ENCODE assay signal across 32 mouse cellular contexts in genomic region chr11:102134516-102134915, GRCm38 (mm10). TPM values are rescaled to one million over a fixed set of nuclear protein-coding genes. Genes with fewer than 3 reads are reported as not detected.
DNase-seq lines count a peak whose midpoint lies in the region; ATAC-seq and TF ChIP-seq lines count a peak whose summit lies in the region.
"Had no signal": no experiment of that assay in that cellular context is flagged by ENCODE, and none has a peak within 500 bp of the region (broad histone marks: within the 10 kb centered on the region; RNA-seq: fewer than 3 reads in every experiment).

No protein-coding gene starts in this region.

- peak overlapping the region; percentile 46; the same call in 1 of the 2 replicates for H3K9ac ChIP-seq in embryonic facial prominence, embryonic 13.5 days
- no peak overlapping the region for H3K9ac ChIP-seq in intestine, postnatal 0 days (ENCODE audit: low read depth, low read length)
- H3K9ac ChIP-seq in intestine, embryonic 15.5 days, result no peak overlapping the region
- H3K9ac ChIP-seq: heart, embryonic 15.5 days; liver, postnatal 0 days had no signal

- DNase-seq in embryonic facial prominence, embryonic 10.5 days (ENCODE audit: low spot score), result no peak
- DNase-seq in left cerebral cortex, postnatal 4 days, result peak; percentile 54
- no peak for DNase-seq in left cerebral cortex, adult 2 months (ENCODE audit: extremely low spot score in 1 of 2, low spot score in 2 of 2)
- DNase-seq in retina, postnatal 1 day, result peak; percentile 70
- DNase-seq in retina, embryonic 14.5 days (ENCODE audit: low spot score), result no peak
- DNase-seq: adrenal gland, adult 8-10 months; cerebellum, adult 18-20 months; cerebellum, postnatal 36 days; embryo, embryonic 11 days; heart, postnatal 36 days; kidney, adult 2 months; layer of hippocampus, adult 9-11 months; liver, postnatal 0 days; lung, postnatal 10 days; right cerebral cortex, postnatal 14 days had no signal

- H3K36me3 ChIP-seq in embryonic facial prominence, embryonic 13.5 days, result no peaks in the 10 kb centered on the region
- H3K36me3 ChIP-seq in embryonic facial prominence, embryonic 10.5 days (replicated peaks), result no peaks in the 10 kb centered on the region
- no peaks in the 10 kb centered on the region; the same call in 1 of the 2 replicates for H3K36me3 ChIP-seq in intestine, postnatal 0 days (ENCODE audit: control insufficient read depth, insufficient read depth)
- H3K36me3 ChIP-seq in intestine, embryonic 15.5 days, result no peaks in the 10 kb centered on the region
- H3K36me3 ChIP-seq: heart, embryonic 15.5 days had no signal

- H3K27ac ChIP-seq in embryonic facial prominence, embryonic 13.5 days, result no peak overlapping the region
- H3K27ac ChIP-seq in embryonic facial prominence, embryonic 10.5 days (replicated peaks), result no peak overlapping the region
- no peak overlapping the region for H3K27ac ChIP-seq in left cerebral cortex, adult 2 months
- no peak overlapping the region for H3K27ac ChIP-seq in intestine, postnatal 0 days (ENCODE audit: low read depth, low read length)
- H3K27ac ChIP-seq in intestine, embryonic 15.5 days, result no peak overlapping the region
- H3K27ac ChIP-seq: heart, embryonic 15.5 days; kidney, postnatal 0 days had no signal

- peaks cover 8% of the 10 kb centered on the region for H3K4me1 ChIP-seq in embryonic facial prominence, embryonic 13.5 days
- peaks cover 23% of the 10 kb centered on the region for H3K4me1 ChIP-seq in embryonic facial prominence, embryonic 10.5 days
- peaks cover 3% of the 10 kb centered on the region; the same call in 1 of the 2 replicates for H3K4me1 ChIP-seq in intestine, postnatal 0 days (replicated peaks; ENCODE audit: control insufficient read depth, insufficient read depth, low read length)
- H3K4me1 ChIP-seq in intestine, embryonic 15.5 days (replicated peaks), result peaks cover 7% of the 10 kb centered on the region; the same call in 1 of the 2 replicates

- no peak overlapping the region for H3K4me2 ChIP-seq in embryonic facial prominence, embryonic 13.5 days
- H3K4me2 ChIP-seq in intestine, postnatal 0 days (replicated peaks; ENCODE audit: low read depth), result no peak overlapping the region
- no peak overlapping the region for H3K4me2 ChIP-seq in intestine, embryonic 15.5 days (replicated peaks)
- H3K4me2 ChIP-seq: heart, embryonic 15.5 days; liver, embryonic 11.5 days had no signal

- no peak for ATAC-seq in embryonic facial prominence, embryonic 13.5 days (ENCODE audit: insufficient number of reproducible peaks, insufficient read depth, low FRiP score, low TSS enrichment, low read depth)
- ATAC-seq in intestine, postnatal 0 days, result no peak
- no peak for ATAC-seq in intestine, embryonic 15.5 days
- ATAC-seq: activated CD4-positive, CD25-positive, alpha-beta regulatory T cell, adult 4 months; liver, postnatal 0 days; midbrain, embryonic 16.5 days; Patski had no signal

- intact Hi-C loops in left cerebral cortex, postnatal 4 days (cut with DNase I), result loop anchor here (10.0 kb wide), 1 partner anchor 140 kb away; no protein-coding TSS in a partner anchor
- intact Hi-C loops in left cerebral cortex, adult 2 months (cut with DNase I), result no loop called here

- no peaks in the 10 kb centered on the region for H3K9me3 ChIP-seq in embryonic facial prominence, embryonic 13.5 days
- no peaks in the 10 kb centered on the region for H3K9me3 ChIP-seq in embryonic facial prominence, embryonic 10.5 days
- no peaks in the 10 kb centered on the region for H3K9me3 ChIP-seq in intestine, postnatal 0 days (ENCODE audit: control insufficient read depth)
- no peaks in the 10 kb centered on the region for H3K9me3 ChIP-seq in intestine, embryonic 15.5 days
- H3K9me3 ChIP-seq: heart, embryonic 15.5 days had no signal

- 19% methylated on average over 4 of the region's 4 CpGs for WGBS in embryonic facial prominence, embryonic 13.5 days
- 30% methylated on average over 4 of the region's 4 CpGs for WGBS in embryonic facial prominence, embryonic 10.5 days
- 18% methylated on average over 4 of the region's 4 CpGs for WGBS in intestine, postnatal 0 days
- 28% methylated on average over 4 of the region's 4 CpGs for WGBS in intestine, embryonic 15.5 days

- 0 out of 2 replicates have a peak, but pooled peaks cover 7% of the 10 kb centered on the region for H3K27me3 ChIP-seq in embryonic facial prominence, embryonic 13.5 days
- peaks cover 40% of the 10 kb centered on the region for H3K27me3 ChIP-seq in embryonic facial prominence, embryonic 10.5 days (replicated peaks; ENCODE audit: low read depth, poor library complexity, severe bottlenecking)
- no peaks in the 10 kb centered on the region for H3K27me3 ChIP-seq in intestine, postnatal 0 days (replicated peaks; ENCODE audit: control insufficient read depth, insufficient read depth, low read length)
- no peaks in the 10 kb centered on the region for H3K27me3 ChIP-seq in intestine, embryonic 15.5 days (replicated peaks)
- H3K27me3 ChIP-seq: Patski had no signal

- no peak overlapping the region for H3K4me3 ChIP-seq in embryonic facial prominence, embryonic 13.5 days
- H3K4me3 ChIP-seq in embryonic facial prominence, embryonic 10.5 days, result no peak overlapping the region
- no peak overlapping the region for H3K4me3 ChIP-seq in left cerebral cortex, adult 2 months
- no peak overlapping the region for H3K4me3 ChIP-seq in intestine, postnatal 0 days (ENCODE audit: low read depth, low read length)
- no peak overlapping the region for H3K4me3 ChIP-seq in intestine, embryonic 15.5 days (replicated peaks)
- H3K4me3 ChIP-seq: heart, embryonic 15.5 days had no signal

- no peak for TF ChIP-seq CTCF in left cerebral cortex, adult 2 months (IDR thresholded peaks at IDR 0.05)
- TF ChIP-seq CTCF in intestine, postnatal 0 days (IDR thresholded peaks at IDR 0.05; ENCODE audit: low read depth), result no peak

RNA-seq across cellular contexts. Expression of gene Nags, which starts 10.8 kb away (rescaled TPM):
- 0.32 TPM in 1 of 2 replicates, not detected in the other for polyA plus RNA-seq in embryonic facial prominence, embryonic 13.5 days (2015; fragmentation: Nextera tagmentation; extraction: Ambion mirVana)
- polyA plus RNA-seq in embryonic facial prominence, embryonic 10.5 days (2016; fragmentation: Nextera tagmentation; extraction: Ambion mirVana), result not detected in 2 replicates
- total RNA-seq in left cerebral cortex, postnatal 4 days (2021), result under 1 TPM in 1 of 2 experiments, not detected in 1; 0.16 TPM
- total RNA-seq in left cerebral cortex, adult 2 months (2021), result under 1 TPM in 1 of 2 experiments, not detected in 1; 0.11 TPM
- 37.9 and 40.4 TPM in 2 replicates for polyA plus RNA-seq in intestine, postnatal 0 days (2015; fragmentation: Nextera tagmentation; extraction: Ambion mirVana)
- 24.0 and 25.6 TPM in 2 replicates for polyA plus RNA-seq in intestine, embryonic 15.5 days (2015; fragmentation: Nextera tagmentation; extraction: Ambion mirVana)
- total RNA-seq: gastrocnemius, adult 18-20 months; heart, postnatal 36 days; neutrophil, adult 5-6 weeks had no signal
- polyA plus RNA-seq: activated CD4-positive, CD25-positive, alpha-beta regulatory T cell, adult 4 months; heart, embryonic 15.5 days; kidney, postnatal 0 days; Patski had no signal

RNA-seq across cellular contexts. Expression of gene Tmem101, which starts 21.7 kb away (rescaled TPM):
- polyA plus RNA-seq in embryonic facial prominence, embryonic 13.5 days (2015; fragmentation: Nextera tagmentation; extraction: Ambion mirVana), result 45.4 and 45.5 TPM in 2 replicates
- 35.0 and 38.0 TPM in 2 replicates for polyA plus RNA-seq in embryonic facial prominence, embryonic 10.5 days (2016; fragmentation: Nextera tagmentation; extraction: Ambion mirVana)
- total RNA-seq in left cerebral cortex, postnatal 4 days (2021), result 10 to 100 TPM; 23.8 to 26.4 TPM
- total RNA-seq in left cerebral cortex, adult 2 months (2021), result 10 to 100 TPM; 20.8 to 23.0 TPM
- 10.9 and 11.4 TPM in 2 replicates for polyA plus RNA-seq in intestine, postnatal 0 days (2015; fragmentation: Nextera tagmentation; extraction: Ambion mirVana)
- 23.8 and 26.4 TPM in 2 replicates for polyA plus RNA-seq in intestine, embryonic 15.5 days (2015; fragmentation: Nextera tagmentation; extraction: Ambion mirVana)

RNA-seq across cellular contexts. Expression of gene Pyy, which starts 26.9 kb away (rescaled TPM):
- not detected in 2 replicates for polyA plus RNA-seq in embryonic facial prominence, embryonic 13.5 days (2015; fragmentation: Nextera tagmentation; extraction: Ambion mirVana)
- polyA plus RNA-seq in embryonic facial prominence, embryonic 10.5 days (2016; fragmentation: Nextera tagmentation; extraction: Ambion mirVana), result 0.32 and 0.49 TPM in 2 replicates
- not detected for total RNA-seq in left cerebral cortex, postnatal 4 days (2021)
- total RNA-seq in left cerebral cortex, adult 2 months (2021), result not detected
- 181 and 192 TPM in 2 replicates for polyA plus RNA-seq in intestine, postnatal 0 days (2015; fragmentation: Nextera tagmentation; extraction: Ambion mirVana)
- polyA plus RNA-seq in intestine, embryonic 15.5 days (2015; fragmentation: Nextera tagmentation; extraction: Ambion mirVana), result 57.2 and 75.0 TPM in 2 replicates
- total RNA-seq: adrenal gland, adult 8-10 months; gastrocnemius, adult 18-20 months; heart, postnatal 36 days; left cerebral cortex, adult 8-10 months; megakaryocyte progenitor cell, adult 5-6 weeks; neutrophil, adult 5-6 weeks had no signal
- polyA plus RNA-seq: activated CD4-positive, CD25-positive, alpha-beta regulatory T cell, adult 4 months; heart, embryonic 15.5 days; kidney, adult 2 months; kidney, postnatal 0 days; limb, embryonic 11.5 days; liver, postnatal 0 days; midbrain, embryonic 16.5 days; Patski; urinary bladder, adult 2 months had no signal

RNA-seq across cellular contexts. Expression of gene Ppy, which starts 33.4 kb away (rescaled TPM):
- not detected in 2 replicates for polyA plus RNA-seq in embryonic facial prominence, embryonic 13.5 days (2015; fragmentation: Nextera tagmentation; extraction: Ambion mirVana)
- polyA plus RNA-seq in embryonic facial prominence, embryonic 10.5 days (2016; fragmentation: Nextera tagmentation; extraction: Ambion mirVana), result not detected in 2 replicates
- not detected for total RNA-seq in left cerebral cortex, postnatal 4 days (2021)
- total RNA-seq in left cerebral cortex, adult 2 months (2021), result not detected
- 1.2 and 3.4 TPM in 2 replicates for polyA plus RNA-seq in intestine, postnatal 0 days (2015; fragmentation: Nextera tagmentation; extraction: Ambion mirVana)
- polyA plus RNA-seq in intestine, embryonic 15.5 days (2015; fragmentation: Nextera tagmentation; extraction: Ambion mirVana), result 4.5 and 6.2 TPM in 2 replicates
- total RNA-seq: adrenal gland, adult 8-10 months; ES-E14; gastrocnemius, adult 18-20 months; heart, postnatal 36 days; left cerebral cortex, adult 8-10 months; megakaryocyte progenitor cell, adult 5-6 weeks; neutrophil, adult 5-6 weeks had no signal
- polyA plus RNA-seq: activated CD4-positive, CD25-positive, alpha-beta regulatory T cell, adult 4 months; heart, embryonic 15.5 days; kidney, adult 2 months; kidney, postnatal 0 days; limb, embryonic 11.5 days; liver, embryonic 11.5 days; liver, postnatal 0 days; midbrain, embryonic 16.5 days; Patski; testis, adult 2 months had no signal

RNA-seq across cellular contexts. Expression of gene Mpp2, which starts 46.2 kb away (rescaled TPM):
- polyA plus RNA-seq in embryonic facial prominence, embryonic 13.5 days (2015; fragmentation: Nextera tagmentation; extraction: Ambion mirVana), result 9.8 and 10.3 TPM in 2 replicates
- 12.5 and 12.9 TPM in 2 replicates for polyA plus RNA-seq in embryonic facial prominence, embryonic 10.5 days (2016; fragmentation: Nextera tagmentation; extraction: Ambion mirVana)
- total RNA-seq in left cerebral cortex, postnatal 4 days (2021), result 10 to 100 TPM; 39.1 to 45.0 TPM
- 100 to 1,000 TPM; 146 to 157 TPM for total RNA-seq in left cerebral cortex, adult 2 months (2021)
- 1.7 and 2.2 TPM in 2 replicates for polyA plus RNA-seq in intestine, postnatal 0 days (2015; fragmentation: Nextera tagmentation; extraction: Ambion mirVana)
- 6.2 and 6.8 TPM in 2 replicates for polyA plus RNA-seq in intestine, embryonic 15.5 days (2015; fragmentation: Nextera tagmentation; extraction: Ambion mirVana)
- total RNA-seq: neutrophil, adult 5-6 weeks had no signal

Comparison
In these comparisons a context has a peak if more than half of its experiments do, and no peak if none do; other contexts are left out.
1. DNase-seq: peak in left cerebral cortex, postnatal 4 days (single experiment) and retina, postnatal 1 day (single experiment); none in embryonic facial prominence, embryonic 10.5 days (single experiment), left cerebral cortex, adult 2 months (0 of 2) and retina, embryonic 14.5 days (single experiment).
2. RNA of gene Nags, which starts 10.8 kb away (polyA plus RNA-seq): 37.9 to 40.4 TPM in intestine, postnatal 0 days and 24.0 to 25.6 TPM in intestine, embryonic 15.5 days; 0.32 TPM in embryonic facial prominence, embryonic 13.5 days and not detected in embryonic facial prominence, embryonic 10.5 days; every median in the first group is over 10 times any median in the second.
3. RNA of gene Pyy, which starts 26.9 kb away (polyA plus RNA-seq): 181 to 192 TPM in intestine, postnatal 0 days and 57.2 to 75.0 TPM in intestine, embryonic 15.5 days; 0.32 to 0.49 TPM in embryonic facial prominence, embryonic 10.5 days and not detected in embryonic facial prominence, embryonic 13.5 days; every median in the first group is over 10 times any median in the second.